Mouse (Mus musculus): Measurements from ENCODE around the gene Aspdh. TPM values are rescaled to one million over a fixed set of nuclear protein-coding genes. Genes with fewer than 3 reads are reported as not detected.

The Aspdh gene
- total RNA-seq, 2 experiments from 2014 or later = 20.5 to 24.5 TPM

DNA sequence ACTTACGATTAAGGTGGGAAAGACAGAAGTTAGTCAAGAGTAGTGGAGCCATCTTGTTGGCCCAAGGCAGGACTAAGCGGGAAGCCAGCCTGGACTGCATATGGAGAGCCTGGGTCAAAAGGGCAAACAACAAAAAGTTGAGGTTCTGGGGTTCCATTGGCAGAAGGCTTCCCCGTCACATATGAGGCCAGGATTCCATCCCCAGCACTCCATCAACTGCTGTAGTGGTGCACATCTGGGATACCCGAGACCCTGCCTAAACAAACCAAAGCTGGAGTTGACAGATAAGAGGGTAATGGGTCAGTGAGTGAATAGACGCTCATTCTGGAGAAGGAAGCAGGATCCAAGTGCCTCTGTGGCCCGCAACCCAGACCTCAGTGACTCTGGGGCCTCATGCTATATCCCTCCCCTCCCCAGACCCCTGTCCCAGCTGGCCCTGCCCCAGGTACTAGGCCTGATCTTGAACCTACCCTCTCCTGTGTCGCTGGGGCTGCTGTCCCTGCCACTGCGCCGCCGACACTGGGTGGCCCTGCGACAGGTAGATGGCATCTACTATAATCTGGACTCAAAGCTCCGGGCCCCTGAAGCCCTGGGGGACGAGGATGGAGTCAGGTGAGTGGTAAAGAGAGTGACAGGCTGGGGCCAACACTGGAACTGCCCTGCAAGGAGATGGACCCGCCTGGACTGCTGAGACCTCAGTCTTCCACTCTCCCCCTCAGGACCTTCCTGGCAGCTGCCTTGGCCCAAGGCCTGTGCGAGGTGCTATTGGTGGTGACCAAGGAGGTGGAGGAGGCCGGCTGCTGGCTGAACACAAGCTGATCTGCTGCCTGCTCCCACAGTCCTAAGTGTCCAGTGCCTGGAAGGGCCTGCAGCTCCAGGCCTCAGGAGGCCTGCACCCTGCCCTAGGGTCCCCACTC is 5.8 kb downstream of the Aspdh start:
- no peak for DNase-seq

DNA sequence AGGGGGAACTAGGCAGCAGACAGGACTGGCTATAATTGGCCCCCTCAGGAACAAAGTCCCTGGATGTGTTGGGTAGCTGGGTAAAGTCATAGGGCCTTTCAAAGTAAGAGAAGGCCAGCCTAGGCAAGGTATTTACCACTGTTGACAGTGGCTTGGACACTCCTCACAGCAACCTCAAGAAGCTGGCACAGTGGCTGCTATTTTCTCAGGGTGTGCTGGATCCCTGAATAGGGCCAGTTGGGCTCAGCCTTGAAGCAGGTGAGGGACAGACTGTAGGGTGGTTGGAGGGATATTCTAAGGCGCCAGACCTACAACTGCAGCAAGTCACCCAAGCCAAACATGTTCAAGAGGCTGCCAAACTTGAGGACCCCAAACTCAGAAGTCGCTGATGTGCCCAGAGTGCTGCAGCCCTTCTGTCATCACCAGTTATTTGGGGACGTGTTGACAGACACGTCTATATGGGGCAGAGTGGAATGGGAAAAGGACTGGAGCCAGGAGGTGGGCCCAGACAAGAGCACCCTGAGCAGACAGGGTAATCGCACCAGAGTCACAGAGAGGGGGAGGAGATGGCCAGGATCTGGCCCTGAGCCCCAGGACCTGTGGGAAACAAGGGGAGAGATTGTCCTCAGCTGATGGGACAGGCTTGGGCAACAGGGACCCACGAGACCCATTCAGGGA is 6.8 kb downstream of the Aspdh start:
- no peak for DNase-seq
- intact Hi-C loops (cut with DNase I) = no loop called here

More for the DNA sequence above, 5.8 kb downstream of the Aspdh start:
- intact Hi-C loops (cut with DNase I) = no loop called here

DNA sequence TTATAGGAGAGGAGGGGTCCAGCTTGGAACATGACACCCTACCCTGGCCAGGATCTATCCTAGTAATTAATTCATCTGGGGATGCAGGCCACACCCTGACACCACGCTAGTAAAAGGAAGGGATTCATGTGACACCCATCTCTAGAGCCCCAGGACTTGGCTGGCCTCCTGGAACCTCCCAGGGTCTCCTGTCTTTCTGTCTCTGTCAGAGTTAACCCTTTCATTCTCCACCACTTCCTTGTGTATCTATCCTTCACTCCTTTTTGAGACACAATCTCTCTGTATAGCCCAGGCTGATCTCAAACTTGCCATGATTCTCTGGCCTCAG is 7.3 kb downstream of the Aspdh start:
- no peak for DNase-seq
- intact Hi-C loops (cut with DNase I) = no loop called here

DNA sequence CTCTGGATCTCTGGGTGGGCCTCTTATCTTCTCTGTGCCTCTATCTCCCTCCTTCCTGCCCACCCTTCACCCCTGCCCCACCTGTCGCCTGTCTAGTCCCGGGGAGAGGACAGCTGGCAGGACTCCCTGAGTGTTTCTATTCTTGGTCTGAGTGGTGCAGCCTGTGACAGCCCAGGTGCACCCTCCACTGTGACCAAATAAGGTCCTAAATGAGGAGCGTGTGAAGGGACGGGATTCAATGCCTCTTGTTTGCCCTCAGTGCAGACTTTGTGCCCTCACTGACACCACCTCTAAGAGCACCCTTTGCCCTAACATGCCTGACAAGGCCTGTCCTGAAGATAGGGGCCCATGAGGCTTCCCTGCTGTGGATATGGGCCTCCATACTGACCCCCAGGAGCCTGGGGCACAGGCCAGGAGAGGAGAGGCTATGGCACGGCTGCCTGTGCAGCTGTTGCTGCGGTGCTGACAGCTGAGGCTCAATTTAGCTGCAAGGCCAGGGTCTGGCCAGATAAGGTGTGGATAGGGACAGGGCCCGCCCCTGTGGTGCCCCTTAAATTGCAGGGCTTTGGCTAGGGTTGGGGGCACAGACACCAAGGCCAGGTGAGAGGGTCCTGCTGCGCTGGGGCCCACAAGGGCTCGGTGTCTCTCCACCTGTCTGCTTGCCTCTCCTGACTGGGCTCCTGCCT is 7.9 kb downstream of the Aspdh start:
- no peak for DNase-seq
- intact Hi-C loops (cut with DNase I) = no loop called here

DNA sequence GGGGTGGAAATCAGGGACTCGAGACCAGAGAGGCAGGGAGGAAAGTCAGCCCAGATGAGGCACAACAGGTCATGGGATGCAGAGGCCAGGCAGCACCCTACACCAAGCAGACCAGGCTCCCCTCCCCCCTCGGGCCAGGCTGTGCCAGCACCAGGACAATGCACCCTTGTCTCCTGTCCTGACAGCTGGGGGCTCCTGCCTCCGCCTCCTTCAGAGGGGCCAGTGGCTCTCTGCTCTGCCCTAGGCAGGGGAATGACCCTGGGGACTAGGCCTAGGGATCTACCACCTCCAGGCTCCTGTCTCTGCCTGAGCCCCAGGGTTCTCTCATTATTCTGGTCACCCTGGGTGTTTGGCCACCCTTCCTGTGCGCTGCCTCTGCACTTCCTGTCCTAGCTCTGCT is 9.2 kb downstream of the Aspdh start:
- intact Hi-C loops (cut with DNase I) = no loop called here

DNA sequence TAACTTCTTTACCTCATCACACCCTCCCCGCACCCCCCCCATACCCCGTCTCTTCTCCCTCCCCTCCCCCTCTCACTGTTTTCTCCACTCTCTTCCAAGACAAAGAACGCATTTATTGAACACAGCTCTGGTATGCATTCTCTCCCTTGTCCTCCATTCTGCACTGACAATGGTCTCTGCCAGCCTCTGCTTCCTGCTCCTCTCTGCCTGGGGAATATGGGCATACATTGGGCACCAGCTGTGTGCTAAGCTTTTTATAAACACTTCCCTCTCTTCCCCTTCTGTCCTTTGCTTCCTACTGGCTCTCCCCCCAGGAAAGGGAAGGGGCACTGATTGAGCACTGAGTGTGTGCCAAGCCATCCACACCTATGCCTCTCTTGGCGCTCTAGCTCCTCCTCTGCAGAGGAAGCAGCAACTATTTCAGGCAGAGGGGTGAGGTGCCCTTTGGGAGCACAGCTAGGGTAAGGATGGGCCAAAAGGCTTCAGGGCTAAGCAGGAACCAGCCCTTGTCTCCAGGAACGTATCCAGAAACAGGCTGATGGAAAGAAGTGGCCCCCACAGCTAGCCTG is 9.9 kb downstream of the Aspdh start:
- no peak for DNase-seq
- intact Hi-C loops (cut with DNase I) = no loop called here

More for the DNA sequence above, 9.2 kb downstream of the Aspdh start:
- peak; percentile 73 for DNase-seq

DNA sequence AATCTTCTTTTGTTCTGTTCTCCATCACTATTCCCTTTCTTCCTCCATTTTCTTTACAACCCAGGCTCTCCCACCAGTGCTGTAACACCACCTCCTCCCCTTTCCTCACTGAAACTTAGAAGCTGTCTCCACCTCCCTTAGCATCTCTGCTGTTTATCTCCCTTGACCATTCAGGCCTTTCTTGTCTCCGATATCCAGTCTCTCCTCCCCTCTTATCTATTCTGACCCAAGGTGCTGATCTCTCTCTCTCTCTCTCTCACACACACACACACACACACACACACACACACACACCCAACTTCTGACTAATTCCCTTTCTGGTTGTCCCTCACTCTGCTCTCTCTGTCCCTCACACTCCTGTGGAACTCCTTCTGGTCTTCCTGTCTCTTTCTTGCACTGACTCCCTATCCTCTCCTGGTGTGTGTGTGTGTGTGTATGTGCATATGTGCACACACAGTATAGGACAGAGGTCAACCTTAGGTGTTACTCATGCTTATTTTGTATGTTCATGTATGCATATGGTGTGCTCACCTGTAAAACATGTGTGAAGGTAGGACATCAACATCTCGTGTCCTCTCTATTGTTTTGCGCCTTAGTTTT is 17.7 kb downstream of the Aspdh start:
- intact Hi-C loops (cut with DNase I) = loop anchor here (10.0 kb wide), 1 partner anchor 128 kb away; no protein-coding TSS in a partner anchor

DNA sequence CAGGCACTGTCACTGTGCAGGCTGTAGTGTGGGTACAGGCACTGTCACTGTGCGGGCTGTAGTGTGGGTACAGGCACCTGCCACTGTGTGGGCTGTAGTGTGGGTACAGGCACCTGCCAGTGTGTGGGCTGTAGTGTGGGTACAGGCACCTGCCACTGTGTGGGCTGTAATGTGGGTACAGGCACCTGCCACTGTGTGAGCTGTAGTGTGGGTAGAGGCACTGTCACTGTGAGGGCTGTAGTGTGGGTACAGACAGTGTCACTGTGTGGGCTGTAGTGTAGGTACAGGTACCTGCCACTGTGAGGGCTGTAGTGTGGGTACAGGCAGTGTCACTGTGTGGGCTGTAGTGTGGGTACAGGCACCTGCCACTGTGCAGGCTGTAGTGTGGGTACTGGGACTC is 18.9 kb downstream of the Aspdh start:
- intact Hi-C loops (cut with DNase I) = loop anchor here (10.0 kb wide), 1 partner anchor 129 kb away; no protein-coding TSS in a partner anchor
- no peak for DNase-seq

More for the DNA sequence above, 17.7 kb downstream of the Aspdh start:
- DNase-seq = no peak

DNA sequence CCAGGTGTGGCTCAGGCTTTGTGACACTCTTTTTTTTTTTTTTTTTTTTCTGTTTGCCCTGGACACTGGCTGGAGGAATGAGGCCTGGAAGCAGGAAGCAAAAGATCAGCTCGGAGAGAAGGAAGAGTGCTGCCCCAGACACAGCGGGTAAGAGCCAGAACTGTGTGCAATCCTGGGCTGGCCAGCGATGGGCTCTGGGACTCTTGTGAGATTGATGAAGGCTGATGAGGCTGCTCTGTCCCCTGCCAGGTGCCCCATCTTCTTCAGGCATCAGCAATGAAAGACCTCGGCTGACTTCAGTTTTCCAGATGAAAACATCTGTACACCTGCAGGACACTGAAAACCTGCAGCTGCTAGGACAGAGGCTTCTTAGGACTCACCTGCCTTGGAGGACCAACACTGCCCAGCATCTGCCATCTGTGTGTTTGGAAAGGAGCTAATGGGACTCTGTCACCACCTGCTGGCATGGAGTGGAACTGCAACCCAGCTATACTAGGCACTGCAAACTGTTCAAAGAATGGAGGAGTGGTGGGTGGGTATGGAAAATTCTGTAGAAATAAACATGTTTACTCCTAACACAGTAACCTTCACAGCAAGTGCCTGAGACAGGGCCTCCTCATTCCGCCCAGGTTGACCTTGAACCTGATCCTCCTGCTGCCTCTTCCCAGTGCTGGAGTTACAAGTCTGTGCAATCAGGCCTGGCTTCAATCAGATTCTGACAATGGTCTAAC is 19.8 kb downstream of the Aspdh start:
- peak; percentile 81 for DNase-seq
- intact Hi-C loops (cut with DNase I) = loop anchor here (5.0 to 10.0 kb wide), 2 partner anchors 130 to 223 kb away; partner anchors contain the start of gene Gm15517

DNA sequence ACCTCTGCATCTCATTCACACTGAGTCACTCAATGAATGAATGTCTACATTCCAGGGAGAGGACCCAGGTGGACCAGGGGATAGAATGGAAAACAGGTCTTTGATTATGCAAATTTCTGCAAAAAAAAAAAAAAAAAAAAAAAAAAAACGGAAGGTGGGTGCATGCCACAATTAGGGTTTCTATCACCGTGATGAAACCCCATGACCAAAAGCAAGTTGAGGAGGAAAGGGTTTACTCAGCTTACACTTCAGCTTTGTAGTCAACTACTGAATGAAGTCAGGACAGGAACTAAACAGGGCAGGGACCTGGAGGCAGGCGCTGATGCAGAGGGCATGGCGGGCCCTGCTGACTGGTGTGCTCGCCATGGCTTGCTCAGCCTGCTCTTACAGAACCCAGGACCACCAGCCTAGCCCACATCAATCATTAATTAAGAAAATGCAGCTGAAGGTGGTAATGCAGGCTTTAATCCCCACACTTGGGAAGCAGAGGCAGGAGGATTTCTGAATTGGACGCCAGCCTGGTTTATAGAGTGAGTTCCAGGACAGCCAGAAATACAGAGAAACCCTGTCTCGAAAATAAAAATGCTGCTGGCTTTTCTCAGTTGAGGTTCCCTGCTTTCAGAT is 20.5 kb downstream of the Aspdh start:
- DNase-seq = no peak
- intact Hi-C loops (cut with DNase I) = loop anchor here (5.0 to 10.0 kb wide), 2 partner anchors 131 to 223 kb away; partner anchors contain the start of gene Gm15517

DNA sequence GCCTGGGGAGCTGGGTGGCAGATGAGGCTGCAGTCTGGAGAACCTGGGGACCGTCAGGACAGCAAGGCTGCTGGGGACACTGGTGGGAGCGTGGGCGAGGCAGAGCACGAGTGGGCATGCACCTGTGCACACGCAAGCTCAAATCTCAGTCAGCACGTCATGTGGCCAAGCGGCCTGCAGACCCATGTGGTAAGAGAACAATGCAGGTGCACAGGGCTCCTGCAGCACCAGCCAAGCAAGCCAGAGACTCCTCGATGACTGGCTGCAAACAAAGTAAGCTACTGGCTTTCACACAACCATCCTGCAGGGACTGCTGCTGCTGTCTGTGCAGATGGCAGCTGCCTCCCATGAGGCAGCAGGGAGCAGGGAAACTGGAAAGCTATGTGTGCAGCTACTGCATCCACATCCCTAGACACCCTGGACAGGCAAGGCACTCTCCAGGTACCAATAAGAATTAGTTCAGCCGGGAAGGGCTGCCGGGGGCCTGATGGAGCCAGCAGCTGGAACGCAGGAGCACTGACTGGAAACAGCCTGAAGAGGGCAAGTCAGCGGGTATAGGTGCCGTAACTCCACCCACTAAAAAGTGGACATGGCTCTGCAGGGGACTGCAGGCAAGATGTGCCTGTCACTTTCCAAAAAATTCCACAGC is 21.9 kb downstream of the Aspdh start:
- DNase-seq = no peak
- intact Hi-C loops (cut with DNase I) = loop anchor here (5.0 to 10.0 kb wide), 2 partner anchors 132 to 225 kb away; partner anchors contain the start of gene Gm15517

DNA sequence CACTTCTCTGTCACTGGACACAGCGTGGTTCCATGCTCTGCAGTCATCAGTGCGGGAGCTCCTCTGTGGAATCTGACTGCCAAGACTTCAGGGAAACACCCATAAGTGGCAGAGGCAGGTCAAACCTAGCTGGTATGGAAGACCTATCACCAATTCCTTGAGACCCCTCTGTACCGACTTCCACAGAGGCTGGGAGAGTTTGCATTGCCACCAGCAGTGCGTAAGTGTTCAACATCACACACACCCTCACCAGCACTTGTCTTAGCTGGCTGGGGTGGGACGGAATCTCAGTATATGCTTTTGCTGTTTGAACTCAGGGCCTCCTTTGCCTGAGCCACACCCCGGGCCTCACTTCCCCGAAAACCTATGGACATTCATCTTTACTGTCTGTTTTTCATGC is 22.7 kb downstream of the Aspdh start:
- intact Hi-C loops (cut with DNase I) = loop anchor here (5.0 to 10.0 kb wide), 2 partner anchors 133 to 226 kb away; partner anchors contain the start of gene Gm15517
- no peak for DNase-seq

DNA sequence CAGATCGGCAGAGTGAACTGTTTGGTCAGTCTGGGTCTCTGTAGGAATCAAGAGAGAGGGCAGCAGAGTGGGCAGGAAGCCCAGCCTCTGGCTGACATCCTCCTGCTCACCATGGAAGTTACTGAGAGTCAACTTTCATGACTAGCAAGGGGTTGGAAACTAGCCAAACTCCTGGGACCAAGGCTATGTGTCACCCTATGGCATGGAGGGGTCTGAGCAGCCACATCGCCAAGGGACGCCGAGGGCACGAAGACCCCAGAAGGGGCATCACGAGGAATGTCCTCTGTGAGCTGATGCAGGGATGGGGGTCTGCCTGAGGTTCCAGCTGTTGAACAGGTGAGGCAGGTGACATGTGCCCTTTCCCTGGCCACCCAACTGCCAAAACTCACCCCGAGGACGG is 23.4 kb downstream of the Aspdh start:
- DNase-seq = no peak
- intact Hi-C loops (cut with DNase I) = loop anchor here (5.0 to 10.0 kb wide), 2 partner anchors 134 to 226 kb away; partner anchors contain the start of gene Gm15517

DNA sequence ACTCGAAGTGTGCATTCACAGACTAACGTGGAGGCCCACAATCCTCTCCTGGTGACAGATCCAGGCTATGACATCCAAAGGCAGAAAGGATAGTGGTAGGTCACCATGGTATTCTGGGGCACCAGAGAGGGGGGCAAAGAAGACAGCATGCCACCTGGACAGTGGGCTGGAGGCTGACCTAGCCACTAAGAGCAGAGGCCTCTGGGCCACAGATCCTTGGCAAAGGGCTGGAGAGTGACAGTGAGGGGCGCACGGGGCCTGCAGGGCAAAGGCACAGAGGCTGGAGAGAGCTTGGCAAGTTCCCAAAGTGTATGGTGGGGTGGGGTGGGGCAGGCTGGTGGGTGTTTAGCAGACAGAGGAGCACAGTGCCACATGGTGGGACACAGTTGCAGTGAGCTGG is 25.1 kb downstream of the Aspdh start:
- intact Hi-C loops (cut with DNase I) = no loop called here
- no peak for DNase-seq

DNA sequence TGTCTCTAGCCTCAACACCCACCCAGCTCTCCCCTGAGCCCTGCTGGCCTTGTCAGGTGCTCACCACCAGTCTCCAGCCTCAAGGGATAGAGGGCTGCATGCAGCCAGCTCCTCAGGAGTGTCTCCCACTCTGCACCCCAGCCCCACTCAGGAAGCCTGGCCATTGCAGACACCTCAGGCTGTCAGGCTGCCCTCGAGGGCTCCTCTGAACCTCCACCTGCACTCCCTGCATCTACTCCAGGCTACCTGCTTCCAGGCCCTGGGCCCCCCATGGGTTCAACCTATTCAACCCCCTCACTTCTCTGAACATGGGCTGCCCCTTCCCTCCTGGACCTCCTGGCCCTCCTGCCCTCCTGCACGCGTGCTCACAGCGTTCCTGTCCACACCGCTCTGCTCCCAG is 26.2 kb downstream of the Aspdh start:
- no peak for DNase-seq

DNA sequence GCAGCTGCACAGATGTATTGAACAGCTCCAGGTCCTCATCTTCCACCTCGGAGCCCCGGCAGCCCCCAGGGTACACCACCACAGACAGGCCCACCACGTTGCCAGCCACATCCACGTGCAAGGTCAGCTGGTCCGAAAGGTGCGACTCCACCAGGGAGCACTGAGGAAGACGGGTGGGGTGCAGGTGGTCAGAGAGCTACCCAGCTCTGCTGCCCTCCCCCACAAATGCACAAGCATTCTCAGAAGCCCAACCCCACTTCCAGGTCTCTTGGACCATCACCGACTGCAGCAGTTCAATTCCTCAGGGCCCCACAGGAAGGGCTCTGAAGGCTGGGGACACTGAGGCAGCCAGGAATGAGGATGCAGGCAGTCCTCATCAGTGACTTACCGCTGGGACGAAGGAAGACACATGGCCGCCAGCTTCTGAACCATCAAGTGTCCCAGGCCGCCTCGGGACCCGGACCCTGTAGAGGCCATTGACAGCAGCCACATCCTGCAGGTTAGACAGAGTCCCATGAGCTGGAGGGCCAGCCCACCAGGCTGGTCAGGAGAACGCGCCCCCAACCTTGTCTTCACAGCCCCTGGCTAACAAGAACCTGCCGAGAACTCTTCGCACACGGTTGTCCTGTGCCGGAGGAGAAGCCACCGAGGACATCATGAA is 27.1 kb downstream of the Aspdh start:
- no peak for DNase-seq
- intact Hi-C loops (cut with DNase I) = no loop called here

More for the DNA sequence above, 26.2 kb downstream of the Aspdh start:
- intact Hi-C loops (cut with DNase I) = no loop called here

DNA sequence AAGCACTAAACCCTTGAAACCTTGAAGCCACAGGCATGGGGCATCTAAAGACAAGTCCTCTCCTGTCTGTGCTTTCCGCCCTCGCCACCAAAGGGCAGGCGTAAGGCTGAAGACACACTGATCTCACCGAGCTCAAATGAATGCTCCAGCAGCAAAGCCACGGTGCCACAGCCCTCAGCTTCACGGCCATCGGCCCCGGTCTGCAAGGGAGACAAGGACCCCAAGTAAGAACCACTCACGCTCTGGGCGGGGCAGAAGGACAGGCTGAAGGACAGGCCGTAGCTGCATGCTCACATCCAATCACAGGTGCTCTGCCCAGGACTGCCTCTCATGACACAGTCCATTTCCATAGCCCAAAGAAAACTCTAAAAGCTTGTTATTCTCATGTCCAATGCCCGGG is 29.5 kb downstream of the Aspdh start:
- DNase-seq = no peak
- intact Hi-C loops (cut with DNase I) = no loop called here

DNA sequence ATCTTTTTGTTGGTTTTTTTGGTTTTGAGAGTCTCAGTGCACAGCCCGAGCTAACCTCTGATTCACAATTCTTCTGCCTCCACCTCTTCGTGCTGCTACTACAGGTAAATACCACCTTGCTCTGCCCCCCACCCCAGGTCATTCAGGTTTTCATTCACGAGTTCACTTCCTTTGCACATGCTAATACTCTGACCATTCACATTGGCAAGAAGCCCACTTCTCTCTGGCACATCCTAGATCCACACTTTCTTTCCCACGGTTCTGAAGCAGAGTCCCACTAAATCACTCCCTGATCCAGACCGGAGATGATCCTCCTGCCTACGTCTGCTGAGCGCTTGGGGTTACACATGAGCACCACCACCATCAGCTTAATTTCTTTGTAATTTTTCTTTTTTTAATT is 29.9 kb downstream of the Aspdh start:
- no peak for DNase-seq
- intact Hi-C loops (cut with DNase I) = no loop called here
